In genomic region chr2:31053426-31053825, GRCm38 (mm10) we compare ENCODE assay signal across 21 mouse cellular contexts.
DNase-seq lines count a peak whose midpoint lies in the region; ATAC-seq and TF ChIP-seq lines count a peak whose summit lies in the region.
"Had no signal": no experiment of that assay in that cellular context is flagged by ENCODE, and none has a peak within 500 bp of the region (broad histone marks: within the 10 kb centered on the region; RNA-seq: fewer than 3 reads in every experiment).

No protein-coding gene starts in this region.

- H3K4me2 ChIP-seq in kidney, embryonic 16.5 days (replicated peaks; ENCODE audit: low read depth, low read length), result no peak overlapping the region
- no peak overlapping the region for H3K4me2 ChIP-seq in kidney, postnatal 0 days (ENCODE audit: low read length)
- H3K4me2 ChIP-seq in kidney, embryonic 14.5 days (replicated peaks; ENCODE audit: low read depth, low read length), result no peak overlapping the region
- H3K4me2 ChIP-seq in midbrain, embryonic 11.5 days, result no peak overlapping the region

- H3K4me1 ChIP-seq in heart, embryonic 10.5 days, result 0 out of 2 replicates have a peak, but pooled peaks cover 3% of the 10 kb centered on the region
- H3K4me1 ChIP-seq in kidney, adult 2 months (ENCODE audit: control insufficient read depth, insufficient read depth, low read length), result no peaks in the 10 kb centered on the region
- H3K4me1 ChIP-seq in kidney, embryonic 16.5 days (ENCODE audit: insufficient read depth, low read length), result no peaks in the 10 kb centered on the region
- H3K4me1 ChIP-seq in kidney, postnatal 0 days (replicated peaks; ENCODE audit: insufficient read depth, low read length), result no peaks in the 10 kb centered on the region
- no peaks in the 10 kb centered on the region for H3K4me1 ChIP-seq in kidney, embryonic 14.5 days (ENCODE audit: control insufficient read depth, insufficient read depth, low read length)
- peaks cover 2% of the 10 kb centered on the region; the same call in 1 of the 2 replicates for H3K4me1 ChIP-seq in midbrain, embryonic 11.5 days (ENCODE audit: control insufficient read depth, insufficient read depth, low read length)
- no peaks in the 10 kb centered on the region for H3K4me1 ChIP-seq in midbrain, embryonic 10.5 days

- DNase-seq in heart, adult 11 months, result peak; percentile 89
- DNase-seq in heart, embryonic 10.5 days (ENCODE audit: low spot score), result no peak
- no peak for DNase-seq in kidney, adult 2 months
- no peak for DNase-seq in kidney, postnatal 0 days (ENCODE audit: low spot score)
- peak; percentile 72 for DNase-seq in midbrain, embryonic 11.5 days (ENCODE audit: low spot score, missing footprints)
- DNase-seq in midbrain, embryonic 10.5 days (ENCODE audit: low spot score), result no peak
- DNase-seq: adrenal gland, adult 2 months; adrenal gland, adult 8-10 months; adrenal gland, postnatal 10 days; adrenal gland, postnatal 14 days; adrenal gland, postnatal 25 days; adrenal gland, postnatal 36 days; B cell, adult 2 months; cerebellum, adult 11 months; cerebellum, adult 11-12 months had no signal

- no peak overlapping the region for H3K9ac ChIP-seq in kidney, embryonic 16.5 days (replicated peaks; ENCODE audit: low read length)
- H3K9ac ChIP-seq in kidney, postnatal 0 days (ENCODE audit: low read depth, low read length), result no peak overlapping the region
- H3K9ac ChIP-seq in kidney, embryonic 14.5 days (ENCODE audit: low read depth, low read length), result no peak overlapping the region
- no peak overlapping the region for H3K9ac ChIP-seq in midbrain, embryonic 11.5 days (ENCODE audit: low read length)

- H3K36me3 ChIP-seq in heart, embryonic 10.5 days, result peaks cover 77% of the 10 kb centered on the region
- H3K36me3 ChIP-seq in kidney, adult 2 months (ENCODE audit: control insufficient read depth, insufficient read depth, low read length), result peaks cover 1% of the 10 kb centered on the region; the same call in 1 of the 2 replicates
- H3K36me3 ChIP-seq in kidney, embryonic 16.5 days (ENCODE audit: insufficient read depth, low read length), result peaks cover 40% of the 10 kb centered on the region
- peaks cover 38% of the 10 kb centered on the region for H3K36me3 ChIP-seq in kidney, postnatal 0 days (ENCODE audit: insufficient read depth, low read length)
- peaks cover 58% of the 10 kb centered on the region for H3K36me3 ChIP-seq in kidney, embryonic 14.5 days (ENCODE audit: control insufficient read depth, insufficient read depth, low read length)
- no peaks in the 10 kb centered on the region; the same call in 1 of the 2 replicates for H3K36me3 ChIP-seq in midbrain, embryonic 11.5 days (ENCODE audit: control insufficient read depth, insufficient read depth, low read length)
- H3K36me3 ChIP-seq in midbrain, embryonic 10.5 days, result peaks cover 65% of the 10 kb centered on the region

- 90% methylated on average over 13 of the region's 13 CpGs for WGBS in heart, embryonic 10.5 days
- WGBS in kidney, adult 2 months, result 84% methylated on average over 13 of the region's 13 CpGs
- WGBS in kidney, embryonic 16.5 days, result 88% methylated on average over 13 of the region's 13 CpGs
- WGBS in kidney, postnatal 0 days, result 88% methylated on average over 13 of the region's 13 CpGs
- 92% methylated on average over 13 of the region's 13 CpGs for WGBS in kidney, embryonic 14.5 days
- 94% methylated on average over 13 of the region's 13 CpGs for WGBS in midbrain, embryonic 11.5 days
- WGBS in midbrain, embryonic 10.5 days, result 93% methylated on average over 13 of the region's 13 CpGs

- TF ChIP-seq CTCF in kidney, adult 2 months (conservative IDR thresholded peaks at IDR 0.05; ENCODE audit: insufficient read depth, insufficient read length, low read depth, low read length), result no peak
- no peak for TF ChIP-seq CTCF in kidney, postnatal 0 days (IDR thresholded peaks at IDR 0.05; ENCODE audit: low read depth)

- H3K4me3 ChIP-seq in heart, embryonic 10.5 days, result no peak overlapping the region
- H3K4me3 ChIP-seq in kidney, adult 2 months (ENCODE audit: insufficient read depth, low read depth, low read length), result no peak overlapping the region
- H3K4me3 ChIP-seq in kidney, embryonic 16.5 days (ENCODE audit: low read length), result no peak overlapping the region
- no peak overlapping the region for H3K4me3 ChIP-seq in kidney, postnatal 0 days (replicated peaks; ENCODE audit: low read depth, low read length)
- no peak overlapping the region for H3K4me3 ChIP-seq in kidney, embryonic 14.5 days (ENCODE audit: low read length)
- H3K4me3 ChIP-seq in midbrain, embryonic 11.5 days (ENCODE audit: low read depth, low read length), result no peak overlapping the region
- no peak overlapping the region for H3K4me3 ChIP-seq in midbrain, embryonic 10.5 days

- TF ChIP-seq POLR2A in kidney, adult 2 months (IDR thresholded peaks at IDR 0.05; ENCODE audit: low read depth, low read length), result no peak

- H3K9me3 ChIP-seq in heart, embryonic 10.5 days, result no peaks in the 10 kb centered on the region
- H3K9me3 ChIP-seq in kidney, embryonic 16.5 days (ENCODE audit: low read length), result peaks cover 5% of the 10 kb centered on the region
- no peaks in the 10 kb centered on the region for H3K9me3 ChIP-seq in kidney, postnatal 0 days (replicated peaks; ENCODE audit: low read length)
- H3K9me3 ChIP-seq in kidney, embryonic 14.5 days (ENCODE audit: control insufficient read depth, low read length), result 0 out of 2 replicates have a peak, but pooled peaks cover 5% of the 10 kb centered on the region
- H3K9me3 ChIP-seq in midbrain, embryonic 11.5 days (ENCODE audit: control insufficient read depth, low read length), result no peaks in the 10 kb centered on the region
- no peaks in the 10 kb centered on the region for H3K9me3 ChIP-seq in midbrain, embryonic 10.5 days (replicated peaks)

- H3K27me3 ChIP-seq in heart, embryonic 10.5 days (ENCODE audit: insufficient read depth, poor library complexity, severe bottlenecking), result no peaks in the 10 kb centered on the region
- H3K27me3 ChIP-seq in kidney, adult 2 months (replicated peaks; ENCODE audit: control insufficient read depth, insufficient read depth, low read length), result no peaks in the 10 kb centered on the region
- no peaks in the 10 kb centered on the region for H3K27me3 ChIP-seq in kidney, embryonic 16.5 days (ENCODE audit: insufficient read depth, low read length)
- H3K27me3 ChIP-seq in kidney, postnatal 0 days (ENCODE audit: insufficient read depth, low read length), result no peaks in the 10 kb centered on the region
- no peaks in the 10 kb centered on the region for H3K27me3 ChIP-seq in kidney, embryonic 14.5 days (ENCODE audit: control insufficient read depth, insufficient read depth, low read length)
- no peaks in the 10 kb centered on the region for H3K27me3 ChIP-seq in midbrain, embryonic 11.5 days (ENCODE audit: control insufficient read depth, insufficient read depth, low read length)
- H3K27me3 ChIP-seq in midbrain, embryonic 10.5 days (ENCODE audit: low read depth, poor library complexity, severe bottlenecking), result no peaks in the 10 kb centered on the region
- H3K27me3 ChIP-seq: CH12.LX, Patski had no signal

- no peak for ATAC-seq in kidney, embryonic 16.5 days (ENCODE audit: low FRiP score, low TSS enrichment)
- ATAC-seq in kidney, postnatal 0 days (replicated peaks; ENCODE audit: low FRiP score, low read depth), result no peak
- no peak for ATAC-seq in kidney, embryonic 14.5 days (ENCODE audit: low FRiP score, low TSS enrichment)
- ATAC-seq in midbrain, embryonic 11.5 days (ENCODE audit: low FRiP score), result no peak
- ATAC-seq: activated CD4-positive, CD25-positive, alpha-beta regulatory T cell, adult 4 months; CD4-positive, CD25-positive, alpha-beta regulatory T cell, adult 4 months; Patski had no signal

- H3K27ac ChIP-seq in heart, embryonic 10.5 days, result no peak overlapping the region
- peak overlapping the region; percentile 31; the same call in 1 of the 2 replicates for H3K27ac ChIP-seq in kidney, adult 2 months (ENCODE audit: insufficient read depth, low read depth, low read length)
- H3K27ac ChIP-seq in kidney, embryonic 16.5 days (ENCODE audit: low read length), result no peak overlapping the region
- H3K27ac ChIP-seq in kidney, postnatal 0 days, result peak overlapping the region; percentile 2; the same call in 1 of the 2 replicates
- no peak overlapping the region for H3K27ac ChIP-seq in kidney, embryonic 14.5 days (ENCODE audit: low read depth, low read length)
- no peak overlapping the region for H3K27ac ChIP-seq in midbrain, embryonic 11.5 days (ENCODE audit: low read depth, low read length)
- no peak overlapping the region for H3K27ac ChIP-seq in midbrain, embryonic 10.5 days (replicated peaks)

Comparison
In these comparisons a context has a peak if more than half of its experiments do, and no peak if none do; other contexts are left out.
1. DNase-seq: peak in heart, adult 11 months (single experiment) and midbrain, embryonic 11.5 days (single experiment); none in heart, embryonic 10.5 days (single experiment), kidney, adult 2 months (single experiment), kidney, postnatal 0 days (single experiment) and midbrain, embryonic 10.5 days (single experiment).
2. H3K27ac ChIP-seq: peak in kidney, adult 2 months (single experiment) and kidney, postnatal 0 days (single experiment); none in heart, embryonic 10.5 days (single experiment), kidney, embryonic 16.5 days (single experiment), kidney, embryonic 14.5 days (single experiment), midbrain, embryonic 11.5 days (single experiment) and midbrain, embryonic 10.5 days (single experiment).